Mouse (Mus musculus) ovary, postnatal 10 days (tissue): Measurements from ENCODE around the gene Slc17a5.

Experiments
- DNase-seq: peaks from one replicate; pipeline ENCODE4 v3.0.0; 2022; ENCODE audit warnings: low spot score

Slc17a5 gene

DNA sequence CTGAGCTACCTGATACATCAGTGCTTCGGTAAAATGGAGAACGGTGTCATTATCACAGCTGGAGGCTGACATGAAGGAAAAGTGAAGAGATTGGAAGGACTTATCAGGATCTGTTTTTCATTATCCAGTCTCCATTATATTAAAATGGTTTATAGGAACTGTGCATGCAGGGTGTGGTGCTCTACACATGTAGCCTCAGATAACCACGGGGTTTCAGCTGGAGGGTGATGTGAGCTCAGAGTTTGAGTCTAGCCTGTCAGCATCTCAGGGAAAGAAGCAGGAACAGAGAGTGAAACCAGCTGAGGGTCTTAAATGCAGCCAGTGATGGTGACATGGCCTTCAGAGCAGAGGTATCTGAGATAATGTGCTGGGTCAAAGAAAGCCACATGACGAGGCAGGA lies 28.4 kb downstream of the Slc17a5 start:
- DNase-seq, result no peak

DNA sequence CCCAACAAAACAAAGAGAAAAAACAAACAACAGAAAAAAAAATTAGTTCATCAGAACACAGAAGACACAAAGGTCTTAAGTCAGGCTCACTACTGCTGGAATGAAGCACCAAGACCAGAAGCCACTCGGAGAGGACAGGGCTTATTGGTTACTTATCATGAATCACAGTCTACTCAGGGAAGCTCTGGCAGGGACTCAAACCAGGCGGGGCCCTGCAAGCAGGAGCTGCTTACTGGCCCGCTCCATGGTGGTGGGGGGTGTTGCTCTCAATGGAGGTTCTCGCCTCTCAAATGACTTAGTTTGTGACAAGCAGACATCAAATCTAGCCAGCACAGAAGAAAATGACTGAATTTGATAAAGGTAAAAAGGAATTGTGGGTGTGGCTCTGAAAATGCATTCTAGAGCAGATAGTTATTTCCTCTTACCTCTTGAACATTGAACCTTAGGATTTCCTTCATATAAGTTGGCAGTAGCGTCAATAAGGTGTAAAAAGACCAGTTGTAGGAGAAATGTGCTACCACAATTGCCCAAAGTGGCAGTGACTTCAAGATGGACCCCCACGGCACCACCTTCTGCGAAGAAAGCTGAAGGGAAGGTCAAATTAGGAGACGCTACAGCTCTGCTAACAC lies 29.1 kb downstream of the Slc17a5 start:
- DNase-seq, result no peak

DNA sequence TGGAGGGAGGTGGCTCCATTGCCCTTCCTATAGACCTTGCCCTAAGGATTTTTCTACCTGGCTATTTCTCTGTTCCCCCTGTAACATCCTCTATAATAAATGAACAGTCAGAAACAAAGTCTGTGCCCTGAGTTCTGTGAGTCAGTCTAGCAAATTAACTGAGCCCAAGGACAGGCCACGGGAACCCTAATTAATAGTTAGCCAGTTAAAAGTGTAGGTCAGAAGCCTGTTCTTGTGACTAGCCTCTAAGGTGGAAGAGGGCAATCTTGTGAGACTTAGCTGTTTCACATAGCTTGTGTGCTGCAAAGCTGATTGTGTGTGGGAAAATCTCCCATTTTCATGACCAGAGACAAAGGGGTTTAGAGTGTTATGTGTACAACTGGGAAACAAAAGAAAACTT lies 30.8 kb downstream of the Slc17a5 start:
- no peak for DNase-seq

DNA sequence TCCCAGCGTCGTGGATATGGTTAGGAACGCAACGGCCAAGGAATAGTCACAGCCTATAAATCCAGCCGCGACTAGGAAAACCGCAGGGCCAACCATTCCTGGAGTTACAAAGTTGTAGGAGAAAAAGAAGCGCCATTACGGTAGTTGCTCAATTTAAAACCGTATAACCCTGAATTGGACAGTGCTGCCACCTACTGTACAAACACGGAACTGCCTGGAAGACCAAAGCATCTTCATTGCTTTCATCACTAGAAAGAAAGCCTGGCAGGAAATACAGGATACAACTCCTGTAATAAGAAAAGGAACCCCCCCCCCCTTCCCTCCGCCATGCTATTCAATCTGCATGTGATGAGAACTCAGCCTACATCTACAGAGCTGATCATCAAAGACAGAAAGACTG lies 34.9 kb downstream of the Slc17a5 start:
- DNase-seq, result peak; percentile 65

DNA sequence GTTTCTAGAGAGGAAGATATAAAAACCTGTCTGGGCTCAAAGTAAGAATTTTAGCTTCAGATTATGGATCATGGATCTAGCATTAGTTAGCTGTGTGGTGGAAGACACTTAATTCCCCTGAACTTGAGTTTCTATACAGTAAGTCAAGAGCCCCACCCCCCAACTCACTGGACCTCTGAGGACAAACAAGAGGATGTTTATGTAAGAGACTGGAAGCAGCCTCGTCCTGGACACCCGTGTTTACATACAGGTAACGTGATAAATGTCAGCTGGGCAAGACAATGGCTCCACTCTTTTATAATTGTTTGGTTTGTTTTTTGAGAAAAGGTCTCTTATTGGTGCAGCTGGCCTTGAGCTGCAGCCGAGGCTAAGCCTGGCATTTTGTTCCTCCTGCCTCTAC lies 36.1 kb downstream of the Slc17a5 start:
- no peak for DNase-seq

DNA sequence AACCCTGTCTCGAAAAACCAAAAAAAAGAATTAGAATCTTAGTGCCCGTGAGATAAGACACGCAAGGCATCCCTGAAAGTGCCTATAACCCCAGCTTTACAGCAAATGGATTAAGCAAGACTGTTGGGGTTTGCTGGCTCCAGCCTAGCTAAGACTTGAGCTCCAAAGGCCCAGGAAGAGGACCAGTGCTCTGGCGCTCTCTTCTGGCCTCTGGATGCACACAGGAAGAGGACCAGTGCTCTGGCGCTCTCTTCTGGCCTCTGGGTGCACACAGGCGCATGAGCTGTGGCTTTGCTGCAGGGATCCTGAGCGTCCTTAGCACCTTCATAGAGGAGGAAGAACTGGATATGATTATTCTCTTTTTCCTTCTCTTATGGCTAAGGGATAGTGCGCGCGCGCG lies 40.1 kb downstream of the Slc17a5 start:
- DNase-seq, result no peak

DNA sequence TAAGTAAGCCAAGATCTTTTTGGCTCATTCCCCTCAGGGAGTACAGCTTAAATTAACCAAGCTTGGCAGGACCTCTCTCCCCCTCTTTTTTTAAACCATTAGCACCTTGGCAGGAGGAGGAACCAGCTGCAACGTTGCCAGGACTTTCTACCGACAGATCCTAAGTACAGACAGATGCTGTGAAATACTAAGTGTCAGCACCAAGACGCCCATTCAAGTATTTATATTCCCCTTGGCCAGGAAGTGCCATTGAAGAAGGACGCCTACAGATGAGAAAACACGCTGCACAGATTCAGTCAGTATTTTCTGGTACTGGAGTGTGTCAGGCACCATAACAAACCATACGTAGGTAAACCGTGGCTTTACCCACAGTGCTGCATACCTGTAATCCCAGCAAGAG lies 40.9 kb downstream of the Slc17a5 start:
- no peak for DNase-seq

DNA sequence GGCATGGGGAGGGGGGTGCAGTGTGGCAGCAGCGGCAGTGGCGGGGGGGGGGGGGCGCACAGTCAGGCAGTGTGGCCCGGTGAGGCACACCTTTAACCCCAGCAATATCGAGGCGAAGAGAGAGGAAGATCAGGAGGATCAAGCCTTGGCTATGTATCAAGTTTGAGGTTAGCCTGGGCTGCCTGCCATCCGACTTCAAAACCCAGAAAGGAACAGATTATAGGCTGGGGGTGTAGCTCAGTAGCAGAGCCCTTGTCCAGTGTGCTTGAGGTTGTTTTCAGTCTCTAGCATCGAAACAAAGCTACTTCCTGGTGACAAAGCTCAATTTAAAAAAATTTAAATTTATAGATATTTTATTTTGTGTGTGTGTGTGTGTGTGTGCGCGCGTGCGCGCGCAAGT lies 46.1 kb downstream of the Slc17a5 start:
- DNase-seq, result no peak

DNA sequence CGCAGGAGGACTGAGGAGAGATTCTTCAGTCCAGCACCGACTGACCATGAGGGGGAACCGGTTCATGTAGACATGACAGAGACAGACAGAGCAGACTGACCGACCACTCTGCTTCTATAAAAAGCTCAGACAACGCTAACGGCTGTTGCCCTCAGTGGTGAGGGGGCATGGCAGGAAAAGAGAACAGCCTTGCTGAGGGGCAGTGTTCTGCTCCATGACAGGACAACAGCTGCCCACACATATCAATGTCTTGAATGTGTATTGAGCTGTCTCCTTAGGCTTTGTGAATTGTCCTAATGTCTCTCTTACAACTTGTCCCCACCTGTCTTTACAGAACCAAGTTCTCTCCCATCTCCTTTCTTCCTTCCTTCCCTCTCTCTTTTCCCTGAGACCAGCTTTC lies 49.4 kb downstream of the Slc17a5 start:
- DNase-seq, result no peak

DNA sequence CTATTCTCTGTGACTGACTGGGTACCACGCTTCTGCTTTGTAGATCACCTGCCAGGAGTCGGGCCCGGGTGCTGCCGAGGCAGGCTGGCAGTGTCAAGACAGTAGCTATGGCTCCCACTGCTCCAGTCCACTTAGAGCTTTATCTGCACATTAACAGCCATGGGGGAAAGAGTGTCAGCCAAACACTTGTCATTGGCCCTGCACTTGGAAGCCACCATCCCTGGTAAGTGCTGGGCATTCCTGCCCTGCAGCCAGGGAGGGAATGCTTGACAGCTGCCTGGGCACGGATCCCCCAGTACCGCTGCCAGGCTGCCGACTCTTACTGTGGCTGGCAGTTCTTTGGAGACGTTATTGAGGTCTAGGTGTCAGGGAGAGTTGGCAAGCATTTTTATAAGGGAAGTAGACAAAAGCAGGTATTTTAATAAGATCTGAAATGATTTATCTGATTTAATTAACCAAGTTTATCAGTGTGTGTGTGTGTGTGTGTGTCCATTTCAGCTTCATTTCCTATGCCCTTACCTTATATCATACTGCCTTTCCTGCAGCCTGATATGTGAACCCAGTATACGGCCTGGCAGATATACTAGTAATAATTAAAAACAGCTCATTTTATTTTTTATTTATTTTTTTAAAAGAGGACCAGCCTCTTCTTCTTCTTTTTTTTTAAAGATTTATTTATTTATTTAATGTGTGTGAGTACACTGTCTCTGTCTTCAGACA lies 50.5 kb downstream of the Slc17a5 start:
- DNase-seq, result no peak

DNA sequence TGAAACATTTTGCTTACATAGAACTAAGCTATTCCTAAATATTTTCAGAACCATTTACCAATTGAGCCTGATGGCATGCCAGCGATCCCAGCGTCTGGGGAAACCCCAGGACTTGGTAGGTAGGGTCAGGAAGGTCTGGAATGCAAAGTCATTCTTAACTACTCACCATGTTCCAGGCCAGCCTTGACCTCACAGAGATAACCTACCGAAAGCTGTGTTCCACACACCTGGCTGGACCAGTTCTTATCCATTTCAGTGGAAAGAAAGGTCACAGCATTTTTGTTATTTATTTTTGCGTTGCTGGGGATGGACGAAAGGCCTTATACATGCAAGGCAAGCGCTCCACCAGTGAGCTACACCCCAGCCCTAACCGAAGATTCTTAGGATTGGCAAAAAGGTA lies 53.2 kb downstream of the Slc17a5 start:
- no peak for DNase-seq

DNA sequence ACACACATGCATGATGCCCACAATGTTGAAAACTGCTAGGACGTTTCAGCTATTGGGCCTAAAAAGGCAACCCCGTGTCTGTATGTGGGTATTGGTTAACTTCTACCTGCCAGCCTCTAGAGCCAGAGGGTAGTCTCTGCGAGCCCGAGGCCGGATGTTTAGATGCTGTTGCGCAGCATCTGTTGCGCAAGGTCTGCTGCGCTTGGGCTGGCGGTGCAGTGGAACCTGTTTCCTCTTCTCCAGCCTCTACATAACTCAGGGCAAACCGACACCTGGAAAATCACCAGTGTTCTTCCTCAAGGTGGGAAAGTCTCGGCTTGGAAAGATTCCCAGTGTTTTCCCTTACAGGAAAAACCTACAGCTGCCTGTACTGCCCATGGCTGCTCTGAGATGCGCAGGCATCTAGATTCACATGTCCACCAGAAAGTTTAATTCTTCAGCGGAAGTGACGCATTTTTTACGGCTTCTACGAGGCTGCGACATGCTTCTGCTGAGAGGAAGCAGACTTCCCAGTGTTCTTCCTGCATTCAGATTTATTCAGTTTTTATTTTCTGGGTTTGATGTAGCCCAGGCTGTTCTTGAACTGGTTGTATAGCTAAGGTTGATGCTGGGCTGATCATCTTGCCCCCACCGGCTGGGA lies 54.4 kb downstream of the Slc17a5 start:
- DNase-seq, result no peak

DNA sequence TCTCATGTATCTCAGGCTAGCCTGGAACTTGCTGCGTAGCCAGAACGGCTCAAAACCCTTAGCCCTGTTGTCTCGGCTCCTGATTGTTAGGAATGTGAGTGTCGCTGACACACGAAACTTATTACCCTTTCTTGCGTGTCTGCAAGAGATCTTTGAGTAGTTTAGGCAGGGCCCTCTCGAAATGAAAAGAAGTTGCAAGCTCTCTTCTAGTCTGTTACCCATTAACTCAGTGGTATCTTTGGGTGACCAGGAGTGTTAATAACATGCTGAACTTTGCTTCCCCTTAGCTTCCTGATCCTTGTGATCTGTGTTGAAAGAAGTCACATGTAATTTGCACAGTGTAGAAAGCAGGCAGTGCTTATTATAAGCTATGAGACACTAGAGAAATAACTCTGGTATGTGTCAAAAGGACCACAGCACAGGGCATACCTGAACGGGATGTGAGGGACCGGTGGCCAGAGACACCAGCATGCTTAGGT lies 55.5 kb downstream of the Slc17a5 start:
- no peak for DNase-seq

DNA sequence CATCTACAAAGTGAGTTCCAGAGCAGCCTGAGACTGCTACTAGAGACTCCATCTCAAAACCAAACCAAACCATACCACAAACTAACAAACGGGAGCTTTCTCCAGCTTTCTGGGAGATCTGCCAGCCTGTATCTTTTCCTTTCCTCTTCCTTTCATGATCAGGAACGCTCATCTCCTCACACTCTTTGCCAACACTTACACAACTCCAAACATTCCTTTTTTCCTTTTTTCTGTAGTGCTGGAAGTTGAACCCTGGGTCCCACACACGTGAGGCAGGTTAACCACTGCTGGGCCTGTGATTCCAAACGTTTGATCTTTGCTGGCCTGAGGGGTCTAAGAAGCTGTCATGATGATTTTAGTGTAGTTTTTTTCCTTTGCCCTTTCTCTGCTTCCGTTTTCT lies 56.0 kb downstream of the Slc17a5 start:
- no peak for DNase-seq

DNA sequence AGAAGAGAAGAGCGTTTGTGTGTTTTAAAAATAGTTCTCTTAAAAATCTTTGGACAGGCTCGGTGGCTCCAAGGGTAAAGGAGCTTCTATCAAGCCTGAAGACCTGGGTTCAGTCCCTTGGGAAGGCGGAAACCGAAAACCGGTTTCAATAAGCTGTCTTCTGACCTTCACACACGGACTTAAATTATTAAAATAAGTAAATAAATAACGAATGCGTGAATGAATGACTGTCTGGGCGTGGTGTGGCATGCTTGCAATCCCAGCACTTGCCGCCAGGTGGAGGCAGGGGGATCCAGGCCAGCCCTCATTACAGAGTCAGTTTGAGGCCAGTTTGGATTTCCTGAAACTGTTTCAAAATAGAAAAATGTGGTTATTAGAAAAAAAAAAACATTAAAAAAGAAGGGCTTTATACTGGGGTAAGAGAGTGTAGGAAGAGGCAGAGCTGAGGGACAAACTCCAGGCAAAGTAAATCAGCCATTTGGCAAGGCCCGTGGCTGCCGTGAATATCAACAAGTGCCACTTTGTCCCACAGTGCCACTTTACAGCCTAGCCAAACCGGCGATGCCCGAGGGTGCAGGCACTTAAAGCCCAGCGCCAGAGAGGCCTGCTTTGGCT lies 60.0 kb downstream of the Slc17a5 start:
- DNase-seq, result peak; percentile 68

DNA sequence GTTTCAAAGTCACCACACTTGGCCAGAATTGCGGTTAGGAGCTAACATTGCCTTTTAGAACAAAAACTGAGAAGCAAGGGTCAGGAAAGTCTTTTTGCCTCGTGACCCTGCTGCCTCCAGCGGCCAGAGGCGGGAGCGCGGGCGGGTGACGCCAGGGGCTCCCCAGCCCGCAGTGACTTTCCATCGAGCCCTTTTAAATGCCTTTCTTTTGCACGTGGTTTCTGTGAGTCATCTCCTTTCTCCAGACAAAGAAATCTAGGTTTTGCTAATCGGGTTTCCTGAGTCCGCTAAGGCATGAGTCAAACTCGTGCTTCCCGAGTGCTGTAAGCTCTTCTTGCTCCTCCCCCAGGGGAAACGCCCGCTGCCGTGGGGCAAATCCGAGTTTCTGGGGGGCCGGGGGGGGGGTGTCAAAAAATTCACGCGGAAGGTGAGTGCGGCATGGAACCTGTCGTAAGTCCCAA lies 60.5 kb downstream of the Slc17a5 start:
- peak; percentile 50 for DNase-seq

DNA sequence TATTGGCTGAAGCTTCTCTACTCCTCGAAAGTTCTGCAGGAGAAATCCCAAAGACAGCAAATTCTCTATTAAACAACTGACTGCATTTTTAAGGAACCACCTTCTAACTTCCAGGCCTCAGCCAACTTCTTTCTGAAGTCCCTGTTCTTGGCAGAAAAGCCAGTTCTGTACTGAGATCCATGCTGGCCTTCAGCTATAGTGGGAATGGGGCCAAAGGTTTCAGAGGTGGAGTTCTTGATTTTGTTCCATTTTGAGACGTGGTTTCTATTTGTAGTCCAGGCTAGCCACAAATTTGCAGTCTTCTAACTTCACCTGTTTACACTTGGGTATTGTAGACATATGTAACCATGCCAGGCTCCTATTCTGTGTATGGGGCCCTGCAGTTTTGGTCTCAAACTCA lies 61.6 kb downstream of the Slc17a5 start:
- no peak for DNase-seq

DNA sequence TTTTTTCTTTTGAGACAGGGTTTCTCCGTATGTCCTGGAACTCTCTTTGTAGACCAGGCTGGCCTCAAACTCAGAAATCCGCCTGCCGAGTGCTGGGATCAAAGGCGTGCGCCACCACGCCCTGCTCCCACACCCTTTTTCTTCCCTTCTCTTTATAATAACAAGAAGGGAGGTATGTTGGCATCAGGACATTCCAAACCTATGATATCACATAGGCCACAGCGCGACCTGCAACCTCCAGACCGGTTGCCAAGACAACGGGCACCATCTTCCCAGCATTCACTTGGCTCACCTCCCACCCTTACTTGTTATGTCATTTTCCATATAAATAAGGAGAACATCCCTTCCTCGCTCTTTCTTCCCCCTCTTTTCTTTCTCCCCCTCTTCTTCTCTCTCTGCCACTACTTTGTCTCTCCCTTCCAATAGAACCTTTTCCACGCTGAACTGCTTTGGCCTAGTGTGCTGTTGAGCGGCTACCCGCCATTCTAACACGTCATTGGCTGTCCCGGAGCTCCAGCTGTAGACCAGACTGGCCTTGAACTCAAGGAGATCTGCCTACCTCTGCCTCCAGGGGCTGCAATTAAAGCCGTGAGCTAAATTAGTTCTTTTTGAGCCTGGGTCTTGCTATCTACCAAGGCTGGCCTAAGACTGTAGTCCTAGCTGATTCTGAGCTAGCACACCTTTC lies 62.2 kb downstream of the Slc17a5 start:
- no peak for DNase-seq

DNA sequence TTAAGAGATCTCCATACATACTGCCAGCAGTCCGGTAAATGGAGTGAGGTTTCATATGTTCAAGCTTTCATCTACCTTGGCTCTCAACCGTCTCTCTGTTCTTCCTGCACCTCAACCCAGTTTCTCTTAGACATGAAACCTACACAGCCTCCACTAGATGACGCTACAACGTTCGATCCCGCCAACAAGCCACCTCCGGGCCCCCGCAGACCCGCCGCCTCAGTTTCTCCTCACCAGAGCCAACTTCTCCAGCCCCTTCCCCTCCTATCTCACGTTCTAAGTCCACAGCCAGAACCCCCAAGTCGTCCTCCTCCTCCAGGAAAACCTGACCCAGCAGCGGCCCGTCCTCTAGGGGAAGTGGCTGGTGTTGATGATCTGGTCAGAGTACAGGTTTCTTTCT lies 66.2 kb downstream of the Slc17a5 start:
- no peak for DNase-seq

DNA sequence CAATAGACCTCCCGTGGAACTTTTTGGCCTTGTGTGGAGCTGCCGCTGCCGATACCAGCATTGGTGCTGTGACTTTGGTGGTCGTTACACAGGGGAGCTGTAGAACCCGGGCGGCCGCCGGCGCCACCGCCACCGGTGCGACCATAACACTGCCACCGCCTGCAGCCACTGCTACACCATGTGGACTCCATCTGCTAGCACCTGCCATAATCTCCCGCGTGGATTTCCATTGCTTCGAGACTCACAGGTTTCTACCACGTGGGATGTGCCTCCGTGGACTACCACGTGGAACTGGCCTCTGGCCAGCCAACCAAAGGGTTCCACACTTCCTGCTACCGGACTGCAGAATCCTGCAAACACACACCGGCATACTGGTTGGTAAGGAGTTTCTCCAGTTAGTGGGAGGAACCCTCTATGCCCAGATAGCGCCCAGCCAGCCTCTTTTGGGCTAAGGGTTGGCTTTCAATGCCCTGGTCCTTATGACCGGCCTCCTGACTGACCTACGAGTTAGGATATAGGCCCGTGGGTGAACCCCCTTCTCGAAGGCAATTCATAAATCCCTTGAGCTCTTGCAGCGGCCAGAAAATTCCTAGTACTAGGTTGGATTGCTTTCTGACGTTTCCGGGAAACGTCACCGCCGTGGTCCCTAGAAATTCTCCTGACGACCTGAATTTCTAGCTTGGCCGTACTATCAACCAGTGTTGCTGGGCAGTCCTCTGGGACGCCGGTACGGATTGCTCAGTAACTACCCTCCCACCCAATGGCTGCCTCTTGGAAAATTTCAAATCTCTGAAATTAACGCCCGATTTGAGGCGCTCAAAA lies 66.8 kb downstream of the Slc17a5 start:
- DNase-seq, result no peak

DNA sequence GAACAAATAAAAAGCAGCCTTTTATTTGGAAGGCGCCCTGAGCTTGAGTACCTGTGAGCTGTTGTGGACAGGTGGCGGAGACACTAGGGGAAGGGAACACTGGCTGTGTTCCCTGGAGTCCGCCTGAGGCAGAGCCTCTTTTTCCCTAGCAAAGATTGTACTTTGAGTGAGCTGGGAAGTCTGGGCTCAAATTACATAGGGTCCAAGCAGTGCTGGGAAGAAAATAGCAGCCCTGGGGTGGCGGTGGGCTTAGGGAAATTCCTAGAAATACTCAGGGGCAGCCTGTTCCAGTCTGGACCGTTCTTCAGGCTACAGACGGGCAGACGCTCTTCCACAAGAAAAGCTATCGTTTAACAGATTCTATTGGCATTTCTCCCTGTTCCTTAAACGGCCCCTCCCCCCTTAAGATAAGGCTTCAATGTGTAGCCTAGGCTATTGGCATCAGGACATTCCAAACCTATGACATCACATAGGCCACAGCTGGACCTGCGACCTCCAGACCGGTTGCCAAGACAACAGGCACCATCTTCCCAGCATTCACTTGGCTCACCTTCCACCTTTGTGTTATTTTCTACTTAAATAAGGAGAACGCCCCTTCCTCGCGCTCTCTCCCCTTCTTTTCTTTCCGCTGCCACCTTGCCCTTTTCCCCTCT lies 67.6 kb downstream of the Slc17a5 start:
- DNase-seq, result no peak
